Mouse (Mus musculus) thymus, postnatal 14 days (tissue): ENCODE data around the gene Aff3.

Experiments used
- DNase-seq: peaks from one replicate; pipeline ENCODE4 v3.0.0; 2021

Gene Aff3

DNA sequence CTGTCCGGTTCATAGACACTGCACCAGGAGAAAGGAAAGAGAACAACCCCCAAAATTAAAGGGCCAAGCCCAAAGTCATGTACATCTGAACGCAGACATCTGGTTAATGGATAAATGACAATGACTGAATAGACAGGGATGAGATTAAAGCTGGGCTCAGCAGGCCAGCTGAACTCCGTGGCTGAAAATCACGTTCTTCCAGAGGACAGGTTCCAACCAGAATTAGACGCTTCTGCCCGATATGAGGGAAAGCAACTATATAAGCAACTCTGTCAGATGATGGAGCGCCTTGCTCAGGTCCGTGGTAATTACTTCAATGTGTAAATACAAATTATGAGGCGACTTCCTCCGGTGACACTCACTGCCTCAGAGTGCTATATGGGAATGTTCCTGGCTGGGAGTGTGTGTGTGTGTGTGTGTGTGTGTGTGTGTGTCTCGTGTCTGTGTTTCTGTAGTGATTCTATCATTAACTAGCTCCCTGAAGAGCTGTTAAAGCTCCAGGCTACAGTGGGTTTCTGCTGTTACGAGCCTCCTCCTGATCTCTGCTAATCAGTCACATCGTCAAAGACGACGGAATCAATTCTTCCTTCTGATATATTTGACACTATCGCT is 127.7 kb downstream of the Aff3 start:
- no peak for DNase-seq

DNA sequence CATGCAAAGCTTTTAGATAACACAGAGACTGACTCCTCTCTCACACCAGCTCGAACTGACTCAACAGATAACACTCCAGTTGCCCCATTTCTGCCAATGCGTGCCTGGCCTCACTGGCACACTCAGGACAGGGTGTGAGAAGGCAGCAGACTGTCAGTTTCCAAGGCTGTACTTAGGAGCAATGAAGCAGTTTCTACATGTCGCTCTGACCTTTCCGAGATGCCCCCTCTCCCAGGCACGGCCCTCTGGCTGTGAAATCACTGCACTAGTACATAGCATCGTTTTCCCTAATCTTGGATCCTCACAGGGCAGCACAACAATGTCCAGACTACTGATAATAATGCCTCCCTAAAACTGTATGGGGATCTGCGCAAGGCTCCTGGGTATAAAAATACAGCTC is 132.2 kb downstream of the Aff3 start:
- no peak for DNase-seq

DNA sequence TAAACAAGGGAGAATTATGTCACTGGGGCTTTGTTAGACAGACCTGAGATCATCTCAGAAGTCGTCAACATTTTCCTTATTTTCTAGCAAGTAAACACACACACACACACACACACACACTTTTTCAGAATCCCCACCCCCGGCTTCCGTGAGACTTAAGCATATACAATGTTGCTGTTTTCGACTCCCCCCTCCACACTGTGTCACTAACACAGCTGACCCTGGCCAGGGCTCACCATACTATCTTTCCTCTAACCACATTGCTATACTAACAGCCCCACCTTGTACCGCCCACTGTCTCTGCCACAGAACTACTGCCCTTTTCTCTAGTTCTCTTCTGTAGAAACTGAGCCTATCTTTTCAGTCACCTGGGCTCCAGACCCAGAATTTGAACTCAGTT is 136.1 kb downstream of the Aff3 start:
- no peak for DNase-seq

DNA sequence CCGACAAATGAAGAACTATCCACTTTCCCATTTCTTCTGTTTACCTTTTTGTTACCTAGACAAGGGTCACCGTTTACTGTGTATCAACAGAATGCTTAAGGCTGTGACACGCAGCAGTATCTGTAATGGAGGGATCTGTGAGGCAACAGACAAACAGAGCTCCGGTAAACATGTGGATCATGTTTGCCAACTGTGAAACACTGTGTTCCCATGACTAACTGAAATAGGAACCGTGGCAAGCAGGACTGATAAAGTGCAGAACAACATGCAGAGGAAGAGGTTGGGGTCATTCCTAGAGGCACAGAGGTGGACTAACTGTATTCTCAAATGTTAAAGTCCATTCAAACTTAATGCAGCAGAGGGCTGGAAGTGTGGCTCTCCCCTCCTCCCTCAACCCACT is 138.2 kb downstream of the Aff3 start:
- DNase-seq = no peak

DNA sequence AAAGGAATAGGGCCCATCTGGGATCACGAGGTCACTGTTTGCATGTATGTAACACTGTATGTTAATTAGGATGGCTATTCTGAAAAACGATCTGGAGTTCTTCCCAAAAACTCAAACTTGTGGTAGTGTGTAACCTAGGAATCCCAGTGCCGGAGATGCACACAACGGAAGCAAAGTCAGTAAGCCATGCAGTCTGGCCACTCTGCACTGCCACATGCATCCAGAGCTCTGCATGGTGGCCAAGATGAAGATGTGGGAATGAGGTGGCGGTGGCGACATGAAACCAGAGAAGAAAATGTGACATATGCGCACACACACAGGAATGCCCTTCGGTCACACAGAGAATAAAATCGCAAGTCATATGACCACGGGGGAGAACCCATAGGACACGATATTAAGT is 143.1 kb downstream of the Aff3 start:
- DNase-seq = no peak

DNA sequence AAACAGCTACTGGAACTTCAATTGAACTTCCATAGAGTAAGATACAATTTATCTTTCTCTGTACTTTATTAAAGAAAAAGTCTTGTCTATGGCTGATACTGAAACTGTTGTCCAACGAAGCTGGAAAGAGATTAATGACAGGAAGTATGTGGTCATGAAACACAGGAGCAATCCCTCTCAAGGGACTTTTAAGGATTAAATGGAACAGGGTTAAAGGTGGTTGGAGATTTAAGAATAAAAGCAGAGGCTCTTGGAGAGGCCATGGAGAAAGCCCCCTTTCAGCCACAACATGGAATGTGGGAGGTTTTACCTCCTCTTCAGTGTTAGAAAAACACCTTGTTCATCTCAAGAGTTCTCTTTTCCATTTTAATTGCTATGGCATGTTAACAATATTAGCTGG is 148.5 kb downstream of the Aff3 start:
- no peak for DNase-seq

DNA sequence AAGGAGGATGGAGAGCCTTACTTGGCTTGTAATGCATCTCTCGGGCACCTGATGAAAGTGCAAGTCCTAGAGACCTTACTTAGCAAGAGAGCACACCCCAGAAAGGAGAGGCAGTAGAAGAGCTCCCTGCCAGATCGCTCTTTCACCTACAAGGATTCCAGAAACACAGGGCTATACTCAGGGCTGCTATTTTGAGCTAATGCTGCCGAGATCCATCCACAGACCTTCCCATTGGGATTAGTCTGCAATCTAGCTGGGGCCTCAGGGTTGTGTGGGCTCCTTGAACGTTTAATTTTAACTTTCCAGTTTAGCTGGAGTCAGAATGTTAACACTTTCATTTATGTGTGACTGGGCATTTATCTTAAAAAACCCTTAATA is 150.1 kb downstream of the Aff3 start:
- no peak for DNase-seq

DNA sequence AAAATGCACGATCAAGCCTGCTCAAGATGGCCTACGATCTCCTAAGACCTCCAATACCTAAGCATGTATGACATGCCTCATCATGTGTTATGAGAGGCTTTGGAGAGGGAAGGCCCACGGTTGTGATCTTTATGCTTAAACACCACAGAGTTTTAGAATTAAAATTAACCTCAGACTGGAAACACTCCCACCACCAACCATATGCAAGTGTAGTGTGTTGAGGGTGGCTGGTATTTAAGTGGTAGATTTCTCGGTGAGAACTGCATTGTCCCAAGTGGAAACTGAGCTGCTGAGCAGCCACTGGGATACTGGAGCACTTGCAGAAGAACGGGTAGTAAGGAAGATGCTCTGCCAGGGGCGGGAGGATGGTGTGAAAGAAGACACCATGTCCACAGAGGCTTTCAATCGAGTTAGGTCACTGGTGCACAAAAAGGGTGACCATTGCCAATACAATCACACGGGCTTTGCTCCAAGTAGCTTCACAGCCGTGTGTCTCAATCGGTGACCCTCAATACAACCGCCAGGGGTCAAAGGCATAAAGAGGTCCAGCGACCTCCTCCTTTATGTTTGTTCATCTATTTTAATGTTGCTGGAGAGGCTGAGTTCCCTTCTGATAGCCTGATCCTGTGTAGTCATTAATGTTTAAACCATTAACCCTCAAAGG is 150.7 kb downstream of the Aff3 start:
- DNase-seq = no peak

DNA sequence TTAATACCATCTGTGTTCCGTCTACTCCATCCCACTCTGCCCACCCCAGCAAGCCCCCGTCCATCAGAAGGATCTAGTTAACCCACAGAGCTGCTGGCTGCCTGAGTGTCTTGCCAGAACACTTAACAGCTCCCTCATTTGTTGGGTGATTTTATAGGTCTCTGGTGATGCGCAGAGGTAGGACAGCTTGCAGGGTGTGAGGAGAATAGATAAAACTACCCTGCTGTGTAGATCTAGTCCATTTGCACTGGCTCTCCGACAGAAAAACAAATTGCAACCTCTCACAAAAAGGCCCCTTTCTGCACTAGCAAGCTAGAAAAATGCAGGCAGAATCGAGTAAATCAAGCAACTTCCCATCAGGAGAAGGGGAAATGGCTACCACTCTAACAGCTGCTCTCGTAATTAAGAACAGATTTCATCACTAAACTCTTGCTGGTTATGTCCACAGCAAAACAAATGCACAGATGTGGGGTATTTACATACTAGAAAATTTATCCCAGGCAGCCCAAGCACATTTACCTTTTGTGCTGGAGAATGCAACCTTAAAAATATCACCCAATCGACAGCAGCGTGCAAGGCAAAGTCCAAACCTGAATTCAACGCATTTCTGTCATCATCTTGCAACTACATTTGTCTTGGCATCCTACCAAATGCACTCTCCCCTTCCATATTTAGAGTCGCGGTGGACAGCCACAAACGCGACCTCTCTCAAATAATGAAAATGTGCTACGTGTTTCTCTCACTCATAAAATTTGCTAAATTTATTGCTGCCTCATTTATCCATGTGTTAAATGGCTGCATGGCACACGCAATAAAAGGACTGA is 152.3 kb downstream of the Aff3 start:
- DNase-seq = no peak

DNA sequence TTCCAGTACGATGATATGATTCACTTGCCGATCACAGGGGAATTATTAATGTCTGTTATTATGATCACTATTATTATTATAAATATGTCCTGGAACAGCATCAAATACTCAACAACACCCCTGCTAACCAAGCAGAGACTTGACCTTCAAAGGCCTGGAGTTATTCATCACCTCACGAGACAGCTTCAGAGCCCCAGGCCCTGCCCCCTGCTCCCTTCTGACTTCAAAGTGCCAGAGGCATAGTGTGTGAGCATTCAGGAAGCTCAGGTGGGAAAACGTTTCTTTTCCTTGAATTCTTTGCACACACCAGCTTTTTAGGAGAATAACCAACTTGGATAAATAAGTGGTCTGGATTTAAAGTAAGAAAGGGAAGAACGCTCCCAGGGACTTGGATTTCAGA is 153.7 kb downstream of the Aff3 start:
- no peak for DNase-seq

DNA sequence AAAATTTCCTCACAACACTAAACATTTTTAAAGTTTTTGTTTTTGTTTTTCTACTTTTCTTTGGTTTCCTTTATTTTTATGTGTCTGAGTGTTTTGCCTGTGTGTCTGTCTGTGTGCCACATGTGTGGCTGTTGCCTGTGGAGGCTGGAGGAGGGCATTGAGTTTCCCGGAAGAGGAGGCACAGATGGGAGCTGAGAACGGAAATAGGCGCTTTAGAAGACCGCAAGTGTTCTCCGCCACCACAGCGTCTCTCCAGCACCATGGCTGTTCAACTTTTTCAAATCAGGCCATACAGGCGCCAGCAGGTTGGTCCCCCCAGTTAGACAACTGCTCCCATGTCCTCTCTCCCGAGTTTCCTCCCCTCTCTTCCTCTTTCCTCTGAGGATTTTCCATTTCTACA is 155.5 kb downstream of the Aff3 start:
- no peak for DNase-seq

DNA sequence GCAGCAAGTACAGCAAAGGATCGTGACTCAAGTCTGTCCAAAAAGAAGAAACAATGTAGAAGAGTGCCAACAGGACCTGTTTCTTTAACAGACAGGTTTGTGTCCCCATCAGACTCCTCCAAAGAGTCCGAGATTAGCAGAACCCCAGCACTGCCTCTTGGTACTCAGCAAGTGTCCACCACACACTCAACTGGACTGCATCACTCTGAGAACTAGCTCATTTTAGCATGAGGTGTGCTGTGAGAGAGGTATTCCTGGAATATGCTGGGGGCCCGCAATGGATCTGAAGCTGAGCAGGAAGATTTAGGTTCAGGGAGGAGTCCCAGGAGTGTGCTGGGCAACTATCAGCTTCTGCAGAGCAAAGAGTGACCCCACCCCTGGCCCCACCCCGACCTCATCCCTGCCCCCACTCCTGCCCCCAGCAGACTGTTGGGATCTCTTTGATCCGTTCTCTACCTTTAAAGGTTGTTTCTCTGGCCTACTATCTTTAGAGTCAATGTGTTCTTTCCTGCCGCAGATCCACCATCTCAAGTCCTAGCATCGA is 157.0 kb downstream of the Aff3 start:
- no peak for DNase-seq

DNA sequence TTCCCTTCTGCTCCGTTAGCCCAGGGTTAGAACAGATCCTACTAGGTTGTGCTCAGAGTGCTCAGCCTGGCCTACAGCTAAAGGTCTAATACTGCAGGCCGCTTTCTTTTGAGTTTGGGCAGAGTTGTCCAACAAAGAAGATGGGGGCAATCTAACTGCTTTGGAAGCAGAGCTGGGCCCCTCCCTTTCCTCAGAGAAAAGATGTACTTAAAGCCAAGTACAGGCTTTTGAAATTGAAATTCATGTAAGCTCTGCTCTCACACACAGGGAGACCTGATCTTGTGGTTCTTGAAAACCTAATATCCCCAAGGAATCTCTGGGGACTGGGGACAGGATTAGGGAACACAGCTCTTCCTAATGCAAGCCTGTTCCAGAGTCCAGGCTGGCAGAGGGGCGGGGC is 158.4 kb downstream of the Aff3 start:
- DNase-seq = no peak

DNA sequence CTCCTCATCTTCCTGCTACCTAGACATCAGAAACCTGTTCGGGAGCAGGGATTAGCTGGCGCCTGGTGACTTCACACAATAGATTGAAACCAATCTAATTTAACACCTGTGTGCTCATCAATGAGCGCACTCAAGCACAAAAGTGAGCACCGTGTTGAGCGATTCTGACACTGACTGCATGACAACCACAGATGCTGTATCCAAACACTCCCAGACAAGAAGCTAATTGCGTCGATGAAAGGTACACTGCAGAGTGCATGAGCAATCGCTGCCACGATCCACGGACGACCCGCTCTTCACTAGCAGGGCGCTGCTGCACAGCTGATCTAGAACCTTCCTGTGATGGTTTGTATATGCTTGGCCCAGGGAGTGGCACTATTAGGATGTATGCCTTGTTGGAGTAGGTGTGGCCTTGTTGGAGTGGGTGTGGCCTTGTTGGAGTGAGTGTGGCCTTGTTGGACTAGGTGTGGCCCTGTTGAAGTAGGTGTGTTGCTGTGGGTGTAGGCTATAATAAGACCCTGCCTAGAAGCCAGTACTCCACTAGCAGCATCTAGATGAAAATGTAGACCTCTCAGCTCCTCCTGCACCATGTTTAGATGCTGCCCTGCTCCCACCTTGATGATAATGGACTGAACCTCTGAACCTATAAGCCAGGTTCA is 161.2 kb downstream of the Aff3 start:
- no peak for DNase-seq

DNA sequence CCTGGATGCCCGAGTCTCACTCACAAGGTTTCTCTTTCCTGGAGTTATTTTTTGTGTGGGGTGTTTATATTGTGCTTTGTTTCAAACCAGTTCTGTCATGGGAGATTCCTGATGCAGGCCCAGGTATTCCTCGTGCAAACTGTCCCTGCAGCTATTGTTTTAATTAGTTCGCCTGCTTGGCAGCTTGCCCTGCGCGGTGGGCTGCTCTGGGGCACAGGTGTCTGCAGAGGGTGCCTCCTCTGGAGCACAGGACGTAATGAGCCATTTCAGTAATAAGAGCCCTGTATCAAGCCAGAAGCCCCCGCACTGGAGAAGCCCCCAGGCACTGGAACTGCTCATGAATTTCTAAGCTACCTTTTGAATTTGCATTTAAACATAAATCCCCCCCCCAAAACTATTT is 162.0 kb downstream of the Aff3 start:
- no peak for DNase-seq

DNA sequence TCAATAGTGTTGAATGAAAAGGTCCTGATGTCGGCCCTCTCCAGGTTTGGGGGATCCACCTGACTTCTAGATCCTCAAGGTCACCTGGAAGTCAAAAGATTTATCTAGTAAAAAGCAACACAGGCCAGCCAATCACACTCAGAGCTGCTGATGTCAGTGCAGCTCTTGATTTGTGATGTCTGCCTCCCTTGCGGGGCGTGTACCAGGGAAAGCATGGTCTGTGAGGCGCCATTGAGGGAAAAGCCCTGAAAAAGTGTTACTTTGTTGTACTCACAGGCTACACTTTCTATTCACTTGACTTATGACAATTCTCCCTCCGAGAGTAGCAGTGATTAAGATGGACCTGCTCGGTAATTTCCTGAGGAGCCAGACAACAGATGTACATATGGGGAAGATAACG is 163.5 kb downstream of the Aff3 start:
- no peak for DNase-seq

DNA sequence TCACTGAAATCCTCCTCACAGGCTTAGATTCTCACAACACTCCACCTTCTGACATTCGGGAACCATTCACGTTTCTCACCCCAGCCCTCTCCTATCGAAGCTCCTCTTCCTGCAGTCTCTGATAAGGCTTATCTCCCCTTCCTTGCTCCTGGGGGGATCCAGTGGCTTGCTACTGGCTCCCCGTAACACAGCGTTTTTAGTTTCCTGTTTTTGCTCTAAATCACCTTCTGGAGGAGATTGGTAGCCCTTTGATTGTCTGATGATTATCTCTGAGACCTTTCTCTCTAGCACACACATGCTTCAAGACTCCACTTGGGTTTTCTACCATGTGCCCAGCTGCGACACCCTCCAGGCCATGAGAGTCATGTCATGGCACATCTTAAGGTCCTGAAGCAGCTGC is 165.3 kb downstream of the Aff3 start:
- no peak for DNase-seq

DNA sequence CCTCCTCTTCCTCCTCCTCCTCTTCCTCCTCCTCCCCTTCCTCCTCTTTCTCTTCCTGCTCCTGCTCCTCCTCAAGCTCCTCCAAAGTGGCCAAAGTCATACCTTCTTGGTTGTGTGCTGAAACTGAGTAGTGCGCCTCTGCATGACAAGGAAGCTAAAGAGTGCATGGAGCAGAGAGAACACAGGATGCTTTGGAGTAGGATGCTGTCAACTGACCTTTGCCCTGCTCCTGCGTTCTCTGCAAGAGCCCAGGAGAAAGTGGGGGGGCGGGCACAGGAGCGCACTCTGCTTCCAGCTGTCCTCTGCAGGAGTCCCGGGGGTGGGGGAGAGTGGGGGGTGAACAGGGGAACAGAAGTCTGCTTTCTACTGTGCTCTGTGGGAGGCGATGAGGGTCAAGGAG is 167.2 kb downstream of the Aff3 start:
- DNase-seq = no peak

DNA sequence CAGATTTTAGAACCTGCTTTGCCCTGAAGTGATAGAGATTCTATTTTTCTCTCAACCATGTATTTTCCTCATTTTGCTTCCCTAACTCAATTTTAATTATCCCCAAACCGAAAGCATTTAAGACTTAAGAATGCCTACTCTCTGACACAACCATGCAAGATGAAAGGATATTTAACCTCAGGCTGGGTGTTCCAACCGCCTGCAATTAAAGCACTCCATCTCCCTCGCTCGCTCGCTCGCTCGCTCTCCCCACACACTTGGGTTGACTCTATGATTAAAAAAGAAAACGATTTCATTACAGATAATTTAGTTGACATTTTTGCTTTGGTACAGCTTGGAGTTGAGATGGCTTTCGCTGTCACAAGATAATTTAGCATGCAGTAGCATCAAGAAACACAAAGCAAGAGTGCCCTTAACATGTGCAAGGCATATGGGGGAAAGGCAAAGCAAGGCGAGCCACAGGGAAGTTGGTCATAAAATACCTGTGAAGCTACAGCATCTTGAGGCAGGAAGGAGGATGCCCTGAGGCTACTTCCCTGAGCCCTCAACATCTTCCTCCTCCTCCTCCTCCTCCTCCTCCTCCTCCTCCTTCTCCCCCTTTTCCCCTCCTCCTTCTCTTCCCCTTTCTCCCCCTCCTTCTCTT is 167.7 kb downstream of the Aff3 start:
- DNase-seq = no peak

DNA sequence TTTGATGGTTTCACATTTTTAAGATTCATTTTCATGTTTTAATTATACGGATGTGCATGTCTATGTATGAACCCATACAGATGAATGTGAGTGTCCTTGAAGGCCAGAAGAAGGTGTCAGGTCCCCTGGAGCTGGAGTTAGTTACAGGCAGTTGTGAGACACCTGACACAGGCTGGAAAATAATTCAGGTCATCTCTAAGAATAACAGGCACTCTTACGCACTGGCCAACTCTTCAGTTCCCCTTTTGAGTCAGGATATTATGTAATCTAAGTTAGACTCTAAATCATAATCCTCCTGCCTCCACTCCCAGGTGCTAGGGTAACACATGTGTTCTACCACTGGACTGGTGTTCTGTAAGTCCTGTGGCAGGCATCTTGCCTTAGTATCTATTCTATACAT is 169.5 kb downstream of the Aff3 start:
- no peak for DNase-seq

DNA sequence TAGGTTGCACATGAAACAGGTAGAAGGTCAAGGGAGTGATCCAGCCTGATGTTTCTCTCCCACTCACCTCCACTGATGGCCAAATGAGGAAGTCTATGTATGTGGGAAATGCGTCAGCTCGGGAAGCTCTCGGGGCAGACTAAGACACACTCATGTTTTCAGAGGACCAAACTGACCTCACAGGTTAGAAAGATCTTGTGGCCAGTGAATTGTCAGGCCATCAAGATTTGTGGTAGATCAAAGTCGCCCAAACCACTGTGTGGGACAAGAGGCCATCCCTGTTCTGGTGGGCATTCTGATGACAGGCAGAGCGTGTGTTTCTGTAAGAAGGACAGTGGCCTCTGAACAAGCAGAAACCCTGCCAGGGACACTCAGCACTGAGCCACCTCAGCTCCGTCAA is 175.0 kb downstream of the Aff3 start:
- no peak for DNase-seq

DNA sequence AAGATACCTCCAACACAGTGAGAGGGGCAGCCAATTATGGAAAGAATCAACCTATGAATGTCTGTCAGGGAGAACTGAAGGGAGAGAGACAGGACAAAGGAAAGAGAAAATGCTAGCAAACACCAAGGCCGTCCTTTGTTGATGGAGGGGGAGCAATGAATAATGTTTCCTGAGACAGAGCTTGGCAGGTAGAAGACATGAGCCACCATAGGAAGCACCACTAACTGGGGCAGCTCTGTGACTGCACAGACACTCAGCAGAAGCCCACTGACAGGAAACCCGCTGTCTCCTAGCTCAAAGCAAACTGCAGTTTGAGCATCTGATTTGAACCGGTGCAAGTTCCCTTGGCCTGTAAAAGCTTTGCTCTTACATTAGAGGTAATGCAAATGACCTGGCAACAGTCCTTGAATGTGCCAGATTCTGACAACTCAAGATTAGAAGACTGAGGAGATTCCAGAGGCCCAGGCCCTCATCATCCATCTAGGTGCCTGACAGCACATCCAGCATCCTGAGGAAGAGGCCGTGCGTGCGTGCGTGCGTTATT is 176.0 kb downstream of the Aff3 start:
- DNase-seq = no peak

DNA sequence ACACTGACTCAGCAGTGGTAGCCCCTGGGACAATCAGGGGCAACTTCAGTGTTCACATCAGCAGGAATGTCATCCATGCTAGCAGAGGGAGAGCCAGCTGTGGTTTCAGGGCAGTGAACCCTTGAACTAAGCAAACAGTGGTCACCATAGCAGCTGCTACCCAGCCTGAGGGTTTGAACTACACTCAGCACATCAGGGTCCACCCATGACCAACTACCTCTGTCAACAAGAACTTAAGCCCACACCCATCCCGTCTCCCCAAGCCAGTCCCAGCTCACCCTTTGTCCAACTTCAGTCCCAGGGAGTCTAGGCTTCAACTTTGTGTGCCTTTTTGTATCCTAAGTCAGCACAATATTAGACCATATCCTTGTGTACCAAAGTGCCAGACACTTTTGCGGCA is 176.9 kb downstream of the Aff3 start:
- no peak for DNase-seq
